Mouse (Mus musculus): Measurements from ENCODE around the gene Cbarp. TPM values are rescaled to one million over a fixed set of nuclear protein-coding genes. Genes with fewer than 3 reads are reported as not detected.

Cbarp gene
- polyA plus RNA-seq, 1 experiment from 2014 or later, result 8.5 TPM

GRCm38 (mm10) chr10:80159561-80160454, 19.2 kb upstream of the Cbarp start:
- Histone ChIP-seq H3K9me3 (no peaks in the 10 kb centered on the region), H3K4me3 (peak overlapping the region; percentile 59), H3K4me1 (peaks cover 99% of the 10 kb centered on the region), H3K36me3 (replicated peaks) (peaks cover 39% of the 10 kb centered on the region), H3K27me3 (replicated peaks; ENCODE audit: low read depth, poor library complexity, severe bottlenecking) (no peaks in the 10 kb centered on the region), H3K27ac (replicated peaks) (peak overlapping the region; percentile 94)
- DNase-seq (ENCODE audit: low spot score), result peak; percentile 97
- WGBS, result under 1% methylated on average over 55 of the region's 55 CpGs

GRCm38 (mm10) chr10:80159021-80159560, 18.5 kb upstream of the Cbarp start:
- peak overlapping the region; percentile 59 for H3K4me3 ChIP-seq
- H3K27me3 ChIP-seq (replicated peaks; ENCODE audit: low read depth, poor library complexity, severe bottlenecking), result no peaks in the 10 kb centered on the region
- H3K27ac ChIP-seq (replicated peaks), result peak overlapping the region; percentile 94
- peaks cover 99% of the 10 kb centered on the region for H3K4me1 ChIP-seq
- H3K9me3 ChIP-seq, result no peaks in the 10 kb centered on the region
- peak; percentile 73 for DNase-seq (ENCODE audit: low spot score)
- 7% methylated on average over 12 of the region's 12 CpGs for WGBS
- H3K36me3 ChIP-seq (replicated peaks), result peaks cover 46% of the 10 kb centered on the region

GRCm38 (mm10) chr10:80158307-80158986, 17.8 kb upstream of the Cbarp start:
- DNase-seq (ENCODE audit: low spot score), result peak; percentile 76
- 13% methylated on average over 18 of the region's 18 CpGs for WGBS
- H3K36me3 ChIP-seq (replicated peaks), result peaks cover 53% of the 10 kb centered on the region
- peak overlapping the region; percentile 59 for H3K4me3 ChIP-seq
- H3K27ac ChIP-seq (replicated peaks), result peak overlapping the region; percentile 94
- H3K27me3 ChIP-seq (replicated peaks; ENCODE audit: low read depth, poor library complexity, severe bottlenecking), result no peaks in the 10 kb centered on the region
- peaks cover 100% of the 10 kb centered on the region for H3K4me1 ChIP-seq
- H3K9me3 ChIP-seq, result no peaks in the 10 kb centered on the region

- H3K27ac ChIP-seq (replicated peaks), result peak overlapping the region; percentile 61; the same call in 1 of the 2 replicates
- H3K27me3 ChIP-seq (replicated peaks; ENCODE audit: low read depth, poor library complexity, severe bottlenecking), result no peaks in the 10 kb centered on the region
- H3K9me3 ChIP-seq, result no peaks in the 10 kb centered on the region
- no peak for DNase-seq (ENCODE audit: low spot score)
- peaks cover 64% of the 10 kb centered on the region for H3K36me3 ChIP-seq (replicated peaks)
- WGBS, result 65% methylated on average over 15 of the region's 15 CpGs
- H3K4me3 ChIP-seq, result peak overlapping the region; percentile 99
- H3K4me1 ChIP-seq, result peaks cover 100% of the 10 kb centered on the region
Measured at GRCm38 (mm10) chr10:80157141-80157929, 16.7 kb upstream of the Cbarp start.

GRCm38 (mm10) chr10:80156752-80157053, 16.1 kb upstream of the Cbarp start:
- Histone ChIP-seq H3K9me3 (no peaks in the 10 kb centered on the region), H3K27ac (replicated peaks) (no peak overlapping the region; the same call in 1 of the 2 replicates), H3K36me3 (replicated peaks) (peaks cover 70% of the 10 kb centered on the region), H3K4me1 (peaks cover 100% of the 10 kb centered on the region), H3K27me3 (replicated peaks; ENCODE audit: low read depth, poor library complexity, severe bottlenecking) (no peaks in the 10 kb centered on the region), H3K4me3 (peak overlapping the region; percentile 99)
- DNase-seq (ENCODE audit: low spot score), result no peak
- WGBS, result 60% methylated on average over 7 of the region's 7 CpGs

- H3K4me3 ChIP-seq, result peak overlapping the region; percentile 99
- 86% methylated on average over 29 of the region's 29 CpGs for WGBS
Measured at GRCm38 (mm10) chr10:80156002-80156751, 15.5 kb upstream of the Cbarp start.

GRCm38 (mm10) chr10:80155277-80155676, 14.6 kb upstream of the Cbarp start:
- peak overlapping the region; percentile 99 for H3K4me3 ChIP-seq
- H3K9me3 ChIP-seq, result no peaks in the 10 kb centered on the region
- no peaks in the 10 kb centered on the region for H3K27me3 ChIP-seq (replicated peaks; ENCODE audit: low read depth, poor library complexity, severe bottlenecking)
- peaks cover 84% of the 10 kb centered on the region for H3K36me3 ChIP-seq (replicated peaks)
- H3K27ac ChIP-seq (replicated peaks), result peak overlapping the region; percentile 15; the same call in 1 of the 2 replicates
- DNase-seq (ENCODE audit: low spot score), result no peak
- 48% methylated on average over 1 of the region's 1 CpGs for WGBS
- H3K4me1 ChIP-seq, result peaks cover 90% of the 10 kb centered on the region

More at GRCm38 (mm10) chr10:80156002-80156751, 15.5 kb upstream of the Cbarp start:
- Histone ChIP-seq H3K27ac (replicated peaks) (peak overlapping the region; percentile 57), H3K4me1 (peaks cover 99% of the 10 kb centered on the region), H3K27me3 (replicated peaks; ENCODE audit: low read depth, poor library complexity, severe bottlenecking) (no peaks in the 10 kb centered on the region), H3K9me3 (no peaks in the 10 kb centered on the region), H3K36me3 (replicated peaks) (peaks cover 75% of the 10 kb centered on the region)
- no peak for DNase-seq (ENCODE audit: low spot score)

- Histone ChIP-seq H3K4me1 (peaks cover 81% of the 10 kb centered on the region), H3K36me3 (replicated peaks) (peaks cover 93% of the 10 kb centered on the region)
- WGBS, result 88% methylated on average over 7 of the region's 7 CpGs
Measured at GRCm38 (mm10) chr10:80154384-80154783, 13.7 kb upstream of the Cbarp start.

GRCm38 (mm10) chr10:80153713-80154112, 13.1 kb upstream of the Cbarp start:
- Histone ChIP-seq H3K4me3 (peak overlapping the region; percentile 99), H3K36me3 (replicated peaks) (peaks cover 92% of the 10 kb centered on the region), H3K9me3 (no peaks in the 10 kb centered on the region), H3K27me3 (replicated peaks; ENCODE audit: low read depth, poor library complexity, severe bottlenecking) (no peaks in the 10 kb centered on the region), H3K4me1 (peaks cover 77% of the 10 kb centered on the region), H3K27ac (replicated peaks) (peak overlapping the region; percentile 100)
- no peak for DNase-seq (ENCODE audit: low spot score)
- WGBS, result 85% methylated on average over 19 of the region's 19 CpGs

More at GRCm38 (mm10) chr10:80154384-80154783, 13.7 kb upstream of the Cbarp start:
- DNase-seq (ENCODE audit: low spot score), result no peak
- no peak overlapping the region; the same call in 1 of the 2 replicates for H3K27ac ChIP-seq (replicated peaks)
- H3K4me3 ChIP-seq, result peak overlapping the region; percentile 99
- H3K27me3 ChIP-seq (replicated peaks; ENCODE audit: low read depth, poor library complexity, severe bottlenecking), result no peaks in the 10 kb centered on the region
- no peaks in the 10 kb centered on the region for H3K9me3 ChIP-seq

GRCm38 (mm10) chr10:80152873-80153260, 12.2 kb upstream of the Cbarp start:
- Histone ChIP-seq H3K4me1 (peaks cover 73% of the 10 kb centered on the region), H3K4me3 (peak overlapping the region; percentile 99), H3K36me3 (replicated peaks) (peaks cover 84% of the 10 kb centered on the region), H3K27ac (replicated peaks) (peak overlapping the region; percentile 100), H3K27me3 (replicated peaks; ENCODE audit: low read depth, poor library complexity, severe bottlenecking) (no peaks in the 10 kb centered on the region), H3K9me3 (no peaks in the 10 kb centered on the region)
- DNase-seq (ENCODE audit: low spot score), result no peak
- WGBS, result 45% methylated on average over 3 of the region's 3 CpGs

GRCm38 (mm10) chr10:80152071-80152872, 11.6 kb upstream of the Cbarp start:
- Histone ChIP-seq H3K36me3 (replicated peaks) (peaks cover 79% of the 10 kb centered on the region), H3K27me3 (replicated peaks; ENCODE audit: low read depth, poor library complexity, severe bottlenecking) (no peaks in the 10 kb centered on the region), H3K9me3 (no peaks in the 10 kb centered on the region), H3K27ac (replicated peaks) (peak overlapping the region; percentile 100), H3K4me3 (peak overlapping the region; percentile 99), H3K4me1 (peaks cover 73% of the 10 kb centered on the region)
- DNase-seq (ENCODE audit: low spot score), result peak; percentile 70
- 6% methylated on average over 15 of the region's 15 CpGs for WGBS

Data from embryonic facial prominence, embryonic 10.5 days (tissue).